Mouse (Mus musculus): ENCODE measurements around the gene Ublcp1.

Gene Ublcp1

GRCm38 (mm10) chr11:44470432-44471336, at the start of gene Ublcp1:
Gene Ublcp1 (minus strand): TSS chr11:44470498.
- Histone ChIP-seq H3K4me1 (replicated peaks; ENCODE audit: low read depth, low read length) (peaks cover 24% of the 10 kb centered on the region), H3K9me3 (ENCODE audit: low read length) (no peaks in the 10 kb centered on the region), H3K4me3 (replicated peaks; ENCODE audit: low read length) (peak within 1 kb of the TSS; percentile 91), H3K27me3 (ENCODE audit: insufficient read depth, low read length) (no peaks in the 10 kb centered on the region), H3K36me3 (ENCODE audit: insufficient read depth, low read length) (peaks cover 9% of the 10 kb centered on the region)
- TF ChIP-seq CTCF (conservative IDR thresholded peaks at IDR 0.05; ENCODE audit: low read length) (no peak), POU5F1 (IDR thresholded peaks at IDR 0.05; ENCODE audit: borderline replicate concordance, low read length) (no peak), NANOG (IDR thresholded peaks at IDR 0.05; ENCODE audit: borderline replicate concordance, low read length) (no peak)

- H3K27me3 ChIP-seq (ENCODE audit: insufficient read depth, low read length), result peaks cover 8% of the 10 kb centered on the region
- H3K9me3 ChIP-seq (ENCODE audit: low read length), result no peaks in the 10 kb centered on the region
- H3K36me3 ChIP-seq (ENCODE audit: insufficient read depth, low read length), result peaks cover 5% of the 10 kb centered on the region
- TF ChIP-seq CTCF (conservative IDR thresholded peaks at IDR 0.05; ENCODE audit: low read length) (no peak), POU5F1 (IDR thresholded peaks at IDR 0.05; ENCODE audit: borderline replicate concordance, low read length) (no peak), NANOG (IDR thresholded peaks at IDR 0.05; ENCODE audit: borderline replicate concordance, low read length) (no peak)
- peaks cover 42% of the 10 kb centered on the region for H3K4me1 ChIP-seq (replicated peaks; ENCODE audit: low read depth, low read length)
- peak overlapping the region; percentile 93 for H3K4me3 ChIP-seq (replicated peaks; ENCODE audit: low read length)
Observed at GRCm38 (mm10) chr11:44519096-44519949, 49.0 kb upstream of the Ublcp1 start.

- Histone ChIP-seq H3K36me3 (ENCODE audit: insufficient read depth, low read length) (no peaks in the 10 kb centered on the region), H3K4me1 (replicated peaks; ENCODE audit: low read depth, low read length) (peaks cover 37% of the 10 kb centered on the region), H3K27me3 (ENCODE audit: insufficient read depth, low read length) (peaks cover 8% of the 10 kb centered on the region), H3K9me3 (ENCODE audit: low read length) (no peaks in the 10 kb centered on the region), H3K4me3 (replicated peaks; ENCODE audit: low read length) (peak within 1 kb of the TSS; percentile 93)
- TF ChIP-seq CTCF (conservative IDR thresholded peaks at IDR 0.05; ENCODE audit: low read length), result no peak
- TF ChIP-seq NANOG (IDR thresholded peaks at IDR 0.05; ENCODE audit: borderline replicate concordance, low read length), result no peak
- TF ChIP-seq POU5F1 (IDR thresholded peaks at IDR 0.05; ENCODE audit: borderline replicate concordance, low read length), result no peak
Observed at GRCm38 (mm10) chr11:44518281-44519095, 48.2 kb upstream of the Ublcp1 start, which contains the start of gene Rnf145. Gene Rnf145 (plus strand): TSS chr11:44518964.

GRCm38 (mm10) chr11:44517561-44518280, 47.4 kb upstream of the Ublcp1 start:
- H3K4me3 ChIP-seq (replicated peaks; ENCODE audit: low read length), result peak overlapping the region; percentile 93
- 0 out of 2 replicates have a peak, but pooled peaks have one; percentile 16 for TF ChIP-seq CTCF (conservative IDR thresholded peaks at IDR 0.05; ENCODE audit: low read length)
- TF ChIP-seq POU5F1 (IDR thresholded peaks at IDR 0.05; ENCODE audit: borderline replicate concordance, low read length), result no peak
- peaks cover 8% of the 10 kb centered on the region for H3K27me3 ChIP-seq (ENCODE audit: insufficient read depth, low read length)
- H3K4me1 ChIP-seq (replicated peaks; ENCODE audit: low read depth, low read length), result peaks cover 37% of the 10 kb centered on the region
- H3K9me3 ChIP-seq (ENCODE audit: low read length), result no peaks in the 10 kb centered on the region
- H3K36me3 ChIP-seq (ENCODE audit: insufficient read depth, low read length), result no peaks in the 10 kb centered on the region

GRCm38 (mm10) chr11:44516362-44516761, 46.1 kb upstream of the Ublcp1 start:
- no peaks in the 10 kb centered on the region for H3K9me3 ChIP-seq (ENCODE audit: low read length)
- peaks cover 8% of the 10 kb centered on the region for H3K27me3 ChIP-seq (ENCODE audit: insufficient read depth, low read length)
- no peak overlapping the region for H3K4me3 ChIP-seq (replicated peaks; ENCODE audit: low read length)
- TF ChIP-seq CTCF (conservative IDR thresholded peaks at IDR 0.05; ENCODE audit: low read length) (no peak), NANOG (IDR thresholded peaks at IDR 0.05; ENCODE audit: borderline replicate concordance, low read length) (no peak), POU5F1 (IDR thresholded peaks at IDR 0.05; ENCODE audit: borderline replicate concordance, low read length) (no peak)
- peaks cover 27% of the 10 kb centered on the region for H3K4me1 ChIP-seq (replicated peaks; ENCODE audit: low read depth, low read length)
- H3K36me3 ChIP-seq (ENCODE audit: insufficient read depth, low read length), result no peaks in the 10 kb centered on the region

GRCm38 (mm10) chr11:44514666-44515065, 44.4 kb upstream of the Ublcp1 start:
- peaks cover 8% of the 10 kb centered on the region for H3K27me3 ChIP-seq (ENCODE audit: insufficient read depth, low read length)
- no peaks in the 10 kb centered on the region for H3K9me3 ChIP-seq (ENCODE audit: low read length)
- H3K4me1 ChIP-seq (replicated peaks; ENCODE audit: low read depth, low read length), result peaks cover 15% of the 10 kb centered on the region
- TF ChIP-seq POU5F1 (IDR thresholded peaks at IDR 0.05; ENCODE audit: borderline replicate concordance, low read length) (no peak), NANOG (IDR thresholded peaks at IDR 0.05; ENCODE audit: borderline replicate concordance, low read length) (no peak), CTCF (conservative IDR thresholded peaks at IDR 0.05; ENCODE audit: low read length) (no peak)
- H3K36me3 ChIP-seq (ENCODE audit: insufficient read depth, low read length), result no peaks in the 10 kb centered on the region
- H3K4me3 ChIP-seq (replicated peaks; ENCODE audit: low read length), result no peak overlapping the region

GRCm38 (mm10) chr11:44513026-44513422, 42.7 kb upstream of the Ublcp1 start:
- H3K36me3 ChIP-seq (ENCODE audit: insufficient read depth, low read length), result no peaks in the 10 kb centered on the region
- peaks cover 8% of the 10 kb centered on the region for H3K27me3 ChIP-seq (ENCODE audit: insufficient read depth, low read length)
- peaks cover 10% of the 10 kb centered on the region for H3K4me1 ChIP-seq (replicated peaks; ENCODE audit: low read depth, low read length)
- TF ChIP-seq CTCF (conservative IDR thresholded peaks at IDR 0.05; ENCODE audit: low read length) (no peak), NANOG (IDR thresholded peaks at IDR 0.05; ENCODE audit: borderline replicate concordance, low read length) (no peak), POU5F1 (IDR thresholded peaks at IDR 0.05; ENCODE audit: borderline replicate concordance, low read length) (no peak)
- no peaks in the 10 kb centered on the region for H3K9me3 ChIP-seq (ENCODE audit: low read length)
- H3K4me3 ChIP-seq (replicated peaks; ENCODE audit: low read length), result no peak overlapping the region

Measured in E14TG2a.4 (cell line).